Mouse (Mus musculus) embryo, embryonic 11 days (tissue): ENCODE data around the gene Cdhr2.
A peak's percentile ranks its signal among the peaks of the same experiment; 100 is the strongest.

Experiments
- DNase-seq: peaks from one replicate; pipeline ENCODE4 v3.0.0-alpha.2; 2015

The Cdhr2 gene

DNA sequence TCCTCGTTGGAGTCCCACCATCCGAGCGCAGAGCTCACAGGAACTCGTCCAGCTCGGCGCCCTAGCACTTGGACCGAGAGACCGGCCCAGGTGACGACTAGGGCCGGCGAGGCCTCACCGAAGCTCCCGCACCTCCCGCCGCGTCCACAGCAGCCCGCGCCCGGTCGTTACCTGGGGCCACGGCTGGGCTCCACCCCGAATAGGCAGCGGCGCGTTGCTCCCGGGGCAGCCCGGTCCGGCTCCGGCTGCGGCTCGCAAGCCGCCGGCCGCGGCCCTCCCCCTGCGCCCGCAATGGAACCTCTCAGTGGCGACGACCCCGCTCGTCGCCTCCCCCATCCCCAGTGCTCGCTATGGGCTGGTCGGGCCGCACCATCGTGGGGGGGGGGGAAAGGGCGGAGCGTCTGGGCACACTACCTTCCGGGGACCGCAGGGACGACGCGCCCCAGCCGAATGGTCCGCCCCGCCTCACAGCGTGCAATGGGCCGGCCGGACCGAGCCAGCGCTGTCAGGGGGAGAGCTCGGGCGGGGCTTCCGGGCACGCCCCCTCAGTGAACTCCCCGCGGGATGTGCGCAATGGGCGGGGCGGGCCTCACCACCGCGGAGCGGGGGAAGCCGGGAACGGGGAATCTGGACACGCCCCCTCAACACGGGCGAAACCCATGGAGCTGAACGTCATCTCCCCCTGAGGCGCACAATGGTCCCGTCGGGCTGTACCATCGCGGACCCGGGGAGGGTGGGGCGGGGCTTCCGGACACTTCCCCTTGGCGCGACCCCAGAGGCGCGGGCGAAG lies 7.5 kb upstream of the Cdhr2 start, which contains the start of gene Rnf44:
TSS of gene Rnf44 (minus strand) at position 350 of the 790 bp plus-strand sequence.
- DNase-seq: peak; percentile 99

DNA sequence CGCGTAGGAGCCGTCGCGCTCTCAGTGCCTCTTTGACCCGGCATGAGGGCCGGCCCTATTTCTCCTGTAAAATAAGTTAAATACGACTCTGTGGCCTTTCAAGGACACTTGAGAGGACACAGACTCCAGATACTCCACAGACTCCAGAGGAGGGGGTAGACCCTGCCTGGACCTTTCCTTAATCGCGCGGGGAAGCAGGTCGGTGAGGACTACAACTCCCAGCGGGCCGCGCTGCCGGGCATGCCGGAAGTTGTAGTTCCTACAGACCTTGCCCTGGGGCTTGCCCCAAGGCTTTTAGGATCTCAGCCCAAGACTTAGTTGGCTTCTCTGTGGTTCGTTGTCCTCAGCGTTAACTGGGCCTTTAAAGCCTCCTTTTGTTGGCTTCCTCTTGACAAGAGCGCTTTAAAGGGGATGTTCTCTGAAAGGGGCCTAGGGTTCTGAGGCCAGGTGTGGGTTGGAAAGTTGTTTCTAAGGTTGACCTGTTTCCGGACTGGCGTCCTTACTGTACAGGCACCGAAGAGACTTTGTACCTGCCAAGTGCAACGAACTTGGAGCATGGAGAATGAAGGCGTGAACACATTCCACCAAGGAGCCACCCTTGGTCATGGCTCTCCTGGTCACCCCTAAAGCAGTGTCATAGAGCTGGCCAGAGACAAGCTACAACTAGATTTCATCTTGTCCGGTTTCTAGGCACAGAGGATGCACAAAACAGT lies 6.8 kb upstream of the Cdhr2 start:
- no peak for DNase-seq

DNA sequence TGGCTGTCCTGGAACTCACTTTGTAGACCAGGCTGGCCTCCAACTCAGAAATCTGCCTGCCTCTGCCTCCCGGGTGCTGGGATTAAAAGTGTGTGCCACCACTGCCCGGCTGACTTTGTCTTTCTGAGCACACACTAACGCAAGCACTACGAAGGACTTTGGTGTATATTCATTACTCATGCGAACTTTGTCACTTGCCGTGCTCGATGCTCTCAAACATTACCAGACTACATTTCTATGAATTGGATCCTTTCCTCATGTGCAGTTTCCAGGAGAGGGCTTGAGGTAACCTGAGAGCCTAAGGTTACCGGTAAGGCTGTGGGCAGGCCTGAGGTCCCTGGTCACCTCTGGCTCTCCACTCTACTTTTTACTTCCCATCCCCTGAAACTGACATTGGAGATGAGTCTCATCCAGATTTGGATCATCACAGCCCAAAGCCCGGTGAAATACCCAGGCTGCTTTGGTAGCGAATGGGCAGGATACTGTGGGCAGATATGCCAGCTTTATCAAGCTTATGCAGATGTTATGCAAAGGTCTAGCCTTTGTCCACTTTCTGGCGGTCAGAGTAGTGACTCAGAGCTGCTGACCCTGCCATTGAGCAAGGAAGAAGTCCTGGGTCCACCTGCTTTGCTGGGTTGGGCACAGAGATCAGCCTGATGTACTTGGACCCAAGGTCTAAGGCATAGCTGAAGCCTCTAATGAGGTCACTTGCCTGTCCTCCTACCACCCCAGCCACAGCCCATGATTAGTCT lies 5.6 kb upstream of the Cdhr2 start:
- DNase-seq: no peak

DNA sequence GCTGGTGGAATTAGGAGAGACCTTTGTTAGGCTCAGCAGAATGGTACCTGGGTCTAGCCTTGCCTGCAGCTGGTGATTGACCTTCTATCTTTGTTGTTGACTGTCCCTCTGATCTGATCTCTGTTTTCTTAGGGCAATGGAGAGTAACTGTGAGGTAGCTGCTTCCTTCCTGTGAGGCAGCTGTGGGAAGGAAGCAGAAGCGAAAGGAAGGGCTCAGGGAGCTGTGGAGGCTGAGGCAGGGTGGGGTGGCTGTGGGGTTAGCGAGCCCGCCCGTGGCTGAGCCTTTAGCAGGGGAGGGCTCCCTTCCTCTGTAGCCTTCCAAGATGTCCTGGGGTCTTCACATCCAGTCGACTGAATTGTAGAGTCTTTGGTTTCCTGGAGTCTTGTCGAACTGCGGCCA lies 1.2 kb downstream of the Cdhr2 start:
- DNase-seq: no peak

DNA sequence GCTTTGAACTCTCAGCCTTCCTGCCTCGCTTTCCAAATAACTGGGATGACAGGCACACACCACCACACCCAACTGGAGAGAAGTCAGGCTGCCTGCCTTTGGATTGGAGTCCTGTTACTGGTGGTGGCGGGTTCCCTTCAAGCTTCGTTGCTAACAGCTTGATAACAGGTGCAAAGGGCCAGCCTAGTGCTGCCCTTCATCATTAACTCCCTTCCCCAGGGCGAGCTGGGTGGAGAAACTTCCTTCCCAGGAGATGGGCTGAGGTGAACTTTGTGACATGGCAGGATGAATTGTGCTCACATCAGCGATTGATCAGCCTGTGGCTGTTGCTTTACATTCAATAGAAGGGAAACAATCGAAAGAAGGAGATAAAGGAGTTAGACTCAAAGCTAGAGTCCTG lies 3.6 kb downstream of the Cdhr2 start:
- no peak for DNase-seq

DNA sequence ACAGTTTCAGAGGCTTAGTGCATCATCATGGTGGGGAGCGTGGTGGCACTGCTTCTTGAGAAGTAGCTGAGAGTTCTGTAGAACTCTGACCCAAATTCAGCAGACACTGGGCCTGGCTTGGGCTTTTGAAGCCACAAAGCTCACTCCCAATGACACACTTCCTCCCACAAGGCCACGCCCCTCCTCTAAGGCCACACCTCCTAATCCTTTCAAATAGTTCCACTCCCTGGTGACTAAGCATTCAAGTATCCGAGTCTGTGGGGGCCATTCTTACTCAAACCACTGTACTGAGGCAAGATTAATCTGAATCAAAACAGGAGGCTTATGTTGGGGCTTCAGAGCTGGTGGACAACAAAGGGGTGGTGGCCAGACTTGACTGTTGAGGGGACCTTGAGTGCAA lies 9.6 kb downstream of the Cdhr2 start:
- DNase-seq: no peak

DNA sequence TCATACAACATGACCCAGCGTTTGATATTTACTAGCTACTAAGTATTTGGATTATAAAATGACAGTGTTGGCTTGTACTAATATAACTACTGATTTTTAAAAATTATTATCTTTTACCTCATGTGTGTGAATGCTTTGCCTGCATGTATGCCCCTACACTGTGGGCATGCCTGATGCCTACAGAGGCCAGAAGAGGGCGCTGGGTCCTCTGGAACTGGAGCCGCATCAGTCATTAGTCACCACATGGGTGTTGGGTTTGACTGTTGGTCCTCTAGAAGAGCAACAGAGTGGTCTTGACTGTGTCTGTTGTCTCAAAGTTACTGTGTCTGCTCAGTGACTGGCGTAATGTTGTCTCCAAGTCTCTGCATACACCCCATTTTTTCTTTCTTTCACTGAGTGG lies 13.1 kb downstream of the Cdhr2 start:
- DNase-seq: no peak

DNA sequence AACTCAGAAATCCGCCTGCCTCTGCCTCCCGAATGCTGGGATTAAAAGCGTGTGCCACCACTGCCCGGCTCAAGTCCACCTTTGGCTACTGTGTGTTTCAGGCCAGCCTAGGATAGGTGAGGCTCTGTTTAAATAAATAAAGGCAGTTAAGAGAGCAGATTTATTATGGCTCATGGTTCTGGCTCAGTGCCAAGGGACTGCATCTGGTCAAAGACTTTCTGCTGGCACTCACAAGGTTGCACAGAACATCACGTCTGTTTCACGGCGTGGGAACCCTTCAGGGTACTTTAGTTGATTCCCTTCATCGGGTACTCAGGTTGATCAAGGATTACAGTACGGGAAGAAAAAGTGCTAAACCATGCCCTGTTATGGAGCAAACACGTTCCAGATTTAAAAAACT lies 13.7 kb downstream of the Cdhr2 start:
- no peak for DNase-seq

DNA sequence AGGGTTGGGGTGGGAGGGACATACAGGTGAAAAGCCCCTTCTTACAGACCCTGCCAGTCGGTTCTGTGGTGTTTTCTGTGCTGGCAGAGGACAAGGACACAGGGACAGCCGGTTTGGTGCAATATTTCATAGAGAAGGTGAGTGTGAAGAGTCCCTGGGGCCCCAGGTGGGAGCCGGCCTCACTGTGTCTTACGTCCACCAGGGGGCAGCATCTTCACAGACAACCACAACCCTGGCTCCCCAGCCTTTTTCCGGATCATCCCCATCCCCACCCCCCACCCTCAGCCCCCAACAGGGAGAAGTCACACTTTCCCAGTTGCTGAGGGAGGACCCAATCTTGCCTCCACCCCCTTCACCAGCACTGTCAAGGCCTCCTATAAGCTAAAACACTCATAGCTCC lies 15.7 kb downstream of the Cdhr2 start:
- DNase-seq: peak; percentile 69

DNA sequence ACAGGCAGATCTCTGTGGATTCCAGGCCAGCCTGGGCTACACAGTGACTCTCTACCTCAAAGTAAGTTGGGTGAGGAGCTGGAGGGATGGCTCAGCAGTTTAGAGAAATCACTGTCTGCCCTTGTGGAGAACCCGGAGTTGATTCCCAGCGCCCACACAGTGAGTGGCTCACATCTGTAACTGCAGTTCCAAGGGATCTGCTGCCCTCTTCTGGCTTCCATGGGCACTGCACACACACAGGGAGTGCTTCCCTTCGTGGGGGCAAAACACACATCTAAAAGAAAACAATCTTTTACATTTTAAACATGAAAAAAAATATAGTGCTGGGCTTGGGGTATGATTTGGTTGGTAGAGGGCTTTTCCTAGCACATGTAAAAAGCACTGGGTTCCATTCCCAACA lies 21.9 kb downstream of the Cdhr2 start:
- no peak for DNase-seq

DNA sequence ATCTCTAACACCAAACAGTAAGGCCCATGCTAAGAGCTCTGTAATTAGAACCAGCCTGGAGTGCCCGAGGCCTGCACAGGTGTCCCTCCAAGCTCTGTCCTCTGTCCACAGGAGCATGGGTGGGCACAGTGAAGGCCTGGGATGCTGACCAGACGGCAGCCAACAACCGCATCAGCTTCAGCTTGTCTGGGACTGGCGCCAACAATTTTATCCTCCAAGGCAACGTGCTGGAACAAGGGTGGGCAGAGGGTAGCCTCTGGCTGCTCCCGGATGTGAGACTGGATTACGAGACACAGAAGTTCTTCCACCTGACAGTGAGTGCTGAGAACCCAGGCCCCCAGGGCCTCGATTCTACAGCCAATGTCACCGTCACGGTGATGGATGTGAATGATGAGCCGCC lies 24.9 kb downstream of the Cdhr2 start:
- DNase-seq: no peak

DNA sequence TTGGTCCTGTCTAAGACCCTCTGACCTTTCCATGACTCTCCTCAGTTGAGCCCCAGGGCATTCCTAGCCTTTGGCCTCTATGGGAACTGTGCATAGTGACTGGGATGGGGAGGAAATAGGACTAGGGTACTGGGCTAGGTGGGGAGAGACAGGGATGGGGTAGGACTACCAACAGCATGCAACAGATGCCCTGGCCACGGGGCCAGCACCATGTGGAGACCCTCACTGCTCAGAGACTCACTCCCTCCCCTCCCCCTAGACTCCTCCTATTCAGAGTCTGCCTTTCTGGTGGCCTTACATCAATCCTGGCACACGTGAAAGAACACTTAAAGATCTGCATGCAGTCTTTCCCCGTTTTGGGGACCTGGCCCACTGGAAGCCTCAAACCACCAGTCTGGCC lies 35.7 kb downstream of the Cdhr2 start:
- DNase-seq: no peak

DNA sequence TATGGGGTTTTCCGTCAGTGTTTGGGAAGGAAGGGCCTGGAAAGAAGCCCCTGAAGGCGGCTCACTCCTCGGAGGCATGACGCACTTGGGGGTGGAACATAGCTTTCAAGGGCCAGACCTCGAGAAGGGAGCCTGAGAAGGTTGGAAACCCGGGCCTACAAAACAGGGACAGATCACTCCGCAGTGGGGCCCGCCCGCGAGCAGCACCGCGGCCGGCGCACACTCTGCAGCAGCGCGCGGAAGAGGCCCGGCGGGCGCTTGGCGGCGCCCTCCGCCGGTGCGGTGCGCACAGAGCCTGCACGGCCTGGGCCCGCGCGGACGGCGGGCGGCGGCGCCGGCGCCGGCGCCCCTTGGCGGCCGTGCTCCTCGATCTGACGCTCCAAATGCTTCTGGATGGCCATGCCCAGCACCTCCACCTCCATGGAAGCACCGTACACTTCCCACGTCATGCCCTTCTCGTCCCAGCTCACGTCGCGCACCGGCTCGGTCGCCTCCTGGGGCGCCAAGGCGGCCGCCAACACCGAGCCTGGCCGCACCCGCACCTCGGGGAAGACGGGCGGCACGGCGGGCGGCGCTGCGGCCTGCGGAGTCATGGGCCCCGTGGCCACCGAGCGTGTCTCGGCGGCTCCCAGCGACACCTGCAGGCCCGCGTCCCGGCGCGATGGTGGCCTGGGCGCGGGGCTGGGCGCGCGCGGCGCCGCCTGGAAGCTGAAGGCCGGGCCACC lies 36.4 kb downstream of the Cdhr2 start:
- DNase-seq: peak; percentile 79

DNA sequence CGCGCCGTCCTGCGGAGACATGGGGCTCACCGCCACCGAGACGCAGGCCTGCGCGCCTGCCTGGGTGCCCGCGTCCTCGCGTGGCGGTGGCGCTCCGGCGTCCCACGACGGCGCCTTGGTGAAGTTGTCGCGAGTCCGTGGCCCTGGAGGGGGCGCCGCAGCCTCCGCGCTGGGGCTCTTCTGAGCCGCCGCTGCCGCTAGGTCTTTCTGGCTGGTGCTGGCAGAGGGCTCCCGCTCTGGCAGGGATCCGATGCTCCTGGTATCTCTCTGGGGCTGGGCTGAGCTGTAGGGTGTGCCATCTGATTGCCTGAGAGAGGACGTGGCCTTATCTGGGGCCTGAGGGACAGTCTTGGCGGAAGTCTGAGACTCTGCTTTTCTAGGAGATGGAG lies 36.9 kb downstream of the Cdhr2 start:
- DNase-seq: no peak

DNA sequence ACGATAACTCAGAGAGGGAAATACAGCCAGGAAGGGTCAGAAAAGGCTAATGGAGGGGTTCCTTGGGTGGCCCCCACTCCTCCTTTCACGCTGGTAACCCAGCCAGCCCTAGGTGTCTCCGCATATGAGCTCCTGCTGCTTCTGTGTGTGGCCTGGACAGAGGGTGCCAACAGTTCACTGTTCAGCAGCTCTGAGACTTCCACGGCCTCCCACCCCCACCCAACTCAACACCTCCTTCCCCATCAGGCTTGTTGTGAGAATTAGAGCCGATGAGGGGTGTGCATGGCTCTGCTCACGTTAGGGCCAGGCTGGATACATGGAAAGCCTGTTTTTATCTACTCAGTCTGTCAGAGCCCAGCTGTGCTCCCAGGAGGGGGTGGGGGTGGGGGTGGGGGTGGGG lies 44.8 kb downstream of the Cdhr2 start:
- no peak for DNase-seq

DNA sequence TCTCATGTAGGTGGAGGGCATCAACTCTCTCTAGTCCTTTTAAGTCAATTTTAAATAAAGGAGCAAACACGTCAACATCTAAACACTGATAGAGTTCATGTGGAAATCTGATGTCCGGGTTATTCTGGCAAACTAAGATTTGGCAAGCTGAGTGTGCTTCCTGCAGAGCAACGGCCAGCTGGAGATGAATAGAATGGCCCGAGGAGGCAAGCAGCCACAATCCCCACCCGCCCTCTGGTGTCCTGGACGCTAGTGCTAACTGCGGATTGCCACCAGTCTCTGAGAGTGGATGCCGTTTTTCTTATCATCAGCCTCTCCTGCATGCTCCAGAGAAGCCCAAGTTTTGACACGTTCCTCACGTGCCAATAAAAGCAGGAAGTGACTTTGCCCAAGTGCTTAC lies 45.6 kb downstream of the Cdhr2 start:
- no peak for DNase-seq

DNA sequence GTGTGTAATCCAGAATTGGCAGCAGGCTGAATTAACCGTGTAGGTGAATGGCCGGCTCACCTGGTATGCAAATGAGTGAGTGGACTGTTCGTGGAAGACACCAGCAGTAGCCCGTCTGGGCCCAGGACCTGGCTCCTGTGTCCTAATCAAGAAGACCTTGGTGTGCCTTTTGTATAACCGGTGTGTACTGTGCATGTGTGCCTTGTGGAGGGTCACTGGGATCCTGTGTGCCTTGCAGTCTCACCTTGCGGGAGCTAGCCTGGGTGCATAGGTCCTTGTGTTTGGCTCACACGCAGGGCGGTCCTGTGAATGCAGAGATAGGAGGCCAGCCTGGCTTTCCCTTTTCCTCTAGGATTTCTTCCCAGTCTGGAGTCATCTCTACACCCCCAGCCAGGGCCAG lies 46.9 kb downstream of the Cdhr2 start:
- no peak for DNase-seq

DNA sequence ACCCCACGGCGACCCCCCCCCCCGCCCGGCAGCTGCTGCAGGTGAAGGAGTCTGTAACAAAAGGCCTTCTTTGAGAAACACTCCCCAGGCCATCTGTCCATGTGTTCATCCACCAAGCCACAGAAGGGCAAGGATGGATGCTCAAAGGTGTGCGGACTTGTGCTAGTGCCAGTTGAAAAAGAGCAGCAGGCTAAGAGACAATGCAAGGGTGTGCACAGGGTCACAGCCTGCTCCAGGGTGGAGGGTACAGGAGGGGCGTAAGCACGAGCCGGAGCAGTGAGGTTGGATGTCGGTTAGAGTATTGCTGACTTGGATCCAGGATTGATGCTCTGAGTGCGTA lies 47.4 kb downstream of the Cdhr2 start:
- no peak for DNase-seq

DNA sequence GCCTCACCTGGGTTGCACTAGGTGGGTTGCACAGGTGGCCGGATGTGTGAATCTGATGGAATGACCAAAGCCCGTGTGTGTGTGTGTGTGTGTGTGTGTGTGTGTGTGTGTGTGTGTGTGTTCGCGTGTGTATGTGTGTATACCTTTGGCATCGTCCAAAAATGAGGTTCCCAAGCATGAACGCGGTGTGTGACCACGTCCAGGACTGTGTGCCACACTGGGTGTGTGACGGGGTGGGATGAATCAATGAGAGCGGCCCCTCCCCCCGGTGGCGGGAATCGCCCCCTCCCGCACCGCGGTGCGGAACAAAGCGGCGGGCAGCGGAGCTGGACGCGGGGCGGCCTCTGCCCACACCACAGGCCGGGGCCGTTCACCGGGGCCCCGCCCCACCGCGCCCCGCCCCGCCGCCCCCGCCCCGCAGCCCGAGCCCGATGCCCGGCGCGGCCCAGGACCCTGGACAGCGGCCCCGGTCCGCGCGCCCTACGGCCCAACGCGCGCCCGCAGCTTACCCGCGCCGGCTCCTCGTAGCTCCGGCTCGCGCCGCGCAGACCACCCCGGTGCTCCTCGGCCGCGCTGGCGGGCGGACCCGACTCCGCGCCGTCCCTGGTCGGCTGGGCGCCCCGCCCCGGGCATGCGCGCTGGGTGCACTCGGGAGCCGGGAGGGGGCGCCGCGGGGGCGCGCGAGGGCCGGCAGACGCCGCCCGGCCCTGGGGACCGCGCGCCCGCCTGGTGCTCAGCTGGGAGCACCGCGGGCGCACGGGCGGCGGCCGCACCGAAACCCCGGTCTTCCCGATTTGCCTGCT lies 48.0 kb downstream of the Cdhr2 start:
- DNase-seq: peak; percentile 89

DNA sequence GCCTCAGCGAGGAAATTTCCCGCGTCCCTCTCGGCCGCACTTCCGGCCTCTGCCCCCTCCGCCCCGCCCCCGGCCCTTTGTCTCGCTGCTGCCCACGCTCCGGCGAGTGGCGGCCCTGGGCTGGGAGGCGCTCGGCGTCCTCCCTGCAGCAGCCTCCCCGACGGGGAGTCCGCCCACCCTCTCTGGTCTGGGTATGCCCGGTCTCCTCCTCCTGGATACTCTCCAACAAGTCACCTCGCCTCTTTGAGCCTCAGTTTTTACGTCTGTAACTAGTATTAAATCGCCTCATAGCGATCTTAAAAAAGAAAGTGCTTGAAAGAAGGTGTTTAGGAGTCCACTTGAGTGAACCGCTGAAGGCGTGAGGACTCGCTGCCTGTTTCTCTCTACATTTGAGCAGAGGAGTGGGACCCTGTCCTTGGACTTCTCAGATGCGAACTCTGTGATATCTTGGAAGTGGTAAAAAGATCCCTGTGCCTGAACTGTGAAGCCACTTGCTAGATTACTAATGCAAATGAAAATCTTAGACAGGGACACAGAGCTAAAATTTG lies 48.7 kb downstream of the Cdhr2 start, which contains the start of gene Gprin1:
TSS of gene Gprin1 (minus strand) at position 11 of the 548 bp plus-strand sequence.
- no peak for DNase-seq

DNA sequence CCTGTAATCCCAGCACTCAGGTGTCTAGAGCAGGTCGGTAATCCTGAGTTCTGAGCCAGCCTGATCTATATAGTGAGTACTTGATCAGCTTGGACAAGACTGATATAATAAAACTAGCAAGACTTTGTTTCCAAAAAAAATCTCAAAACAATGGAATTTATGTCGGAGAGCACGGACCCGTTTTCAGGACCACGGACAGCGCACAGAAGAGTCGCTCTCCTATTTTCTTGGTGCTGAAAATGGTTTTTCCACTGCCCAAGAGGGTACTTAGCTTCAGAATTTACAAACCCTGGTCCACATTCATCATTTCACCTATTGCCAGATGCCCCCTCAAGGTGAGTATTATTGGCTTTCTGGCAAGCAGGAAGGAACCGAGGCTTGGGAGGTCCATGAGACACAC lies 49.4 kb downstream of the Cdhr2 start:
- DNase-seq: peak; percentile 68

DNA sequence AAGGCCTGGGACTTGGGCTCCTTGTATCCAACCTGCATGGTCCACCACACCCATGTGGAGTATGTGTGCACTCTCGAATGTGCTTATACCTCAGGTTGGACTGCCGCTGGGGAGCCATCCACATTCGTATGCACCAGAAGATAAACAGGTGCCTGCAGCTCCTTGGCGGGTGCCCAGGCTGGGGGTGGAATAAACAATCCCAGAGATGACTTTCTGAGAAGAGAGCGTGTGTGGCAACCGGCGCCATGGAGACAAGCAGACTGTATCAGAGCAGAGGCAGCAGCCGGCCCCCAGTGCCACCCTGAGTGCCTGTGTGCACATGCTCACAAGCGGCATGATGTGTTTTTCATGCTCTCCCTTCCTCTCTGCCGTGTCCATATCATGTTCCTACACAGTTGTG lies 51.4 kb downstream of the Cdhr2 start:
- no peak for DNase-seq
